Mouse (Mus musculus): ENCODE results near the gene Cdh15. TPM values are rescaled to one million over a fixed set of nuclear protein-coding genes. Genes with fewer than 3 reads are reported as not detected.

Cdh15 gene
- 0.55 TPM in 1 of 2 replicates, not detected in the other for total RNA-seq (2021)
- long read RNA-seq, partial matches to known transcripts: 0 of 1 reads
- long read RNA-seq, other reads (novel, unspliced or antisense): 0 of 1 reads

DNA sequence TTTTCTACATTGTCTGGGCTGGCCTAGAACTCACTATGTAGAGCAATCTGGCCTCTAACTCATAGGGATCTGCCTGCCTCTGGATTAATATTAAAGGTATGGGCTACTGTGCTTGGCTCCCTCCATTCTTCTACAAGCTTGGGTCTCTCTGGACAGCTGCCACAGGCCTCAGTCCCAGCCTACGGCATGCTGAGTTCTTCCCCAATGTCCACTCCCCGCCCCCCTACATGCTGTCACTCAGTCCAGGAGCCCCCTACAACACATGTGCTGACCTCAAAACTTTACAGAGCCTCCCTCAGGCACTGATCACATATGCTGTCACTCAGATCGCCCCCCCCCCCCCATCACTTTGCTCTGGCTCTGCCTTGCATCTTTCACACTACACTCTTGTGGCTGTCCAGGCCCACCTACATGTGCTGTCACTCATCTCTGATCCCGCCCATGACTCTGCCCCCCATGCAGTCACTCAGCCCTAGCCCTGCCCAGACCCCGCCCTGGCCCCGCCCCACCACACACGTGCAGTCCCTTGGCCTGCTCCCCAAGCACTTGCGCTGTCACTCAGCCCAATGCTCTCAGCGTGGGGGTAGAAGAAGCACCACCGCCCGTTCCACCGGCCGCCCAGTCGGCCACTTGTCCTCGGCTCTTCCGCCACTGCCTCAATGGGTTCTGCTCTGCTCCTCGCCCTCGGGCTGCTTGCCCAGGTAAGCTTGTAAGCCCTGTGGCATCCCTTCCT is at the start of gene Cdh15:
Gene Cdh15 (plus strand): TSS at position 138 of the 733 bp plus-strand sequence.
- DNase-seq: peak; percentile 49

DNA sequence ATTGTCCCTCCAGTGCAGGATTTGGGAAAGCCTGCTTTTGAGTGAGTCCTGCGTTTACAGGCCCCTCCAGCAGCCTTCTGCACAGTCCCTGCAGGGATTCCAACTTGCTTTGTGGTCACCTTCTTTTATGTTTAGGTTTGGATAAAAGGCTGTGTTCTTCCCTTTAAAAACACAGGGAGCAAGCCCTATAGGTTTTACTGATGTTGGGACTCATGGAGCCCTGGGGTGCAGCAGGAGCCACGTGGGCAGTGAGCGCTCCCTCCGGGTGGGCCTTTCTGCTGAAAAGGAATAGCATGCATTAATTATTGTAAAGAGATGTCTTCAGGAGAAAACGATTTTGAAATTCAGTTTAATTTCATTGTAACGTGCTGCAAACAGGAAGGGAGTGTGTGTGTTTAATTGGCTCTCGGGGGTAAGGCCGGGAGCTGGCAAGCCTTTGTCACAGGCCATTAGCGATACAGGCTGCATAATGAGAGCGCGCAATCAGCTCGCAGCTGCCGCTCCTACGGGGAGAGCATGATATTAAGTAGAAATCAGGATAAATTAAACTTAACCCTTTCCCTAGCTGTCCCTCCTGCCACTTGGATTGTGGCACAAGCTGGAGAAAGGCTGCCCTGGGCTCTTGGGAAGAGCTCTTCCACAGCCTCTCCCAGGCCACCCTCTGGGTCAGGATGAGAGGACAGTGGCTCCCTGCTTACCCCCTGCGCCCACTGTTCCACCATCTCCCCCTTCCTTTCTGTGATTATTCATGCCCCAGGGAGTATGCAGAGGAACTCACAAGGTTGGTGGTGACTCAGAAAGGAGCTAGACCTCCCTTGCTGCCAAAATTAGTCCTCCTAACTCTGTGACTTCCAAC is 43.6 kb upstream of the Cdh15 start:
- DNase-seq: no peak

DNA sequence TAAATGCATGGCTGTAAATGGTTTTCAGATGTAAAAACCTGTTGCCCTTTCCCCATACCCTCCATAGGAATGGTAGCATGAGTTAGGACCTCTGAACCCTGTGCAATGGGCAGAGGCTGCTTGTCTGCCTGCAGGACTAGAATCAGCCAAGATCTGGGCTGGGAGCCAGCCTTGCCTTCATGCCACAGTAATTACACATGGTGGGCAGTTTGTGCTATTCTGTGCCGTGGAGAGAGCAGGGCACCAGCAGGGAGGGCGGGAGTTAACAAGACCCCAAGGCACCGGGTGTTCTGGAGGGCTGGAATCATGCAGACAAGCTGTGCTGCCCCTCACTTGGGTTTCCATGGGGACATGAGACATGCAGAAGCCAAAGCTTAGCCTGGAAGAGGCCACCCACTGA is 42.4 kb upstream of the Cdh15 start:
- peak; percentile 63 for DNase-seq

DNA sequence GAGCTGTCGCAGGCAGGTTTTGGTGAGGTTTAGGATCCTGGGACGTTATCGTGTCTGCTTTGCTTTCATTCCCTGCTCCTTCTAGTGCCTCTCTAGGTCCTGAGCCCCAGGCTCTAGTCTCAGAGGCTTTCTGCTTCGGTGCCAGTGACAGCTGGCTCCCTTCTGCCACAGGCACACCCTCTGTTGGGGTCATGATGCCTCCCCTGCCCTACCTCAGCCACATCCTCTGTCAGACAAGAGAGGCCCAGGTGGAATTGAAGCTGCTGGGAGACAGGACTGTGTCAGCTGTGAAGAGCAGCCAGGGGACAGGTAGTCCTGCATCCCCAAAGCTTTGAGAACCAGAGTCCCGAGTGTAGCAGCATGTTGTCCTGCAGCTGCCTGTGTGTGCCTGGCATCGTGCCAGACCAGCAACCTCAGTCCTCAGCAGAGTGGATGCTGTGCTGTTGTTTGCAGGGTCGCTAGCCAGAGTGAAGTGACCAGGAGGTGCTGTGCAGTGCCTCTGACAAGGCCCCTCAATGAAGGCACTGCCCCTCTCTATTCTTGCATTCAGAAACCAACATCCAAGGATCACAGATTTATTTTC is 40.7 kb upstream of the Cdh15 start:
- DNase-seq: no peak

DNA sequence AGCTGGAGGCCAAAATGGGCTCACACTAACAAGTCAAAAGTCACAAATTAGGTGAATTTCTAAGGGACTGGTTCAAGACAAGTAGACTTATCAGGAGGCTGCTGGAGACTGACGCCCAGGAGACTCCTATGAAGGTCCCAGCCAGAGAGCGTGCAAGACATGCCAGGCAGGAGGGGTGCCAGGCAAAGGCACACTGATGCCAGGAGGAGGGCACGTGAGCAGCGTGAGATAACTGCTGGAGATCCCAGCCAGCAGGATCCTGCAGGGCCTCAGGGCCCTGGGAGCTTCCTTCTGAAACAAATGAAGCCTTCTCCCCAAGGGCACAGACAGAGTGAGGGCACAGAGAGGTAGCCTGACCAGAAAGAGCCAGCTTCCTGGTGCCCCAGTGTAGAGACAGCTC is 39.9 kb upstream of the Cdh15 start:
- DNase-seq: peak; percentile 51

DNA sequence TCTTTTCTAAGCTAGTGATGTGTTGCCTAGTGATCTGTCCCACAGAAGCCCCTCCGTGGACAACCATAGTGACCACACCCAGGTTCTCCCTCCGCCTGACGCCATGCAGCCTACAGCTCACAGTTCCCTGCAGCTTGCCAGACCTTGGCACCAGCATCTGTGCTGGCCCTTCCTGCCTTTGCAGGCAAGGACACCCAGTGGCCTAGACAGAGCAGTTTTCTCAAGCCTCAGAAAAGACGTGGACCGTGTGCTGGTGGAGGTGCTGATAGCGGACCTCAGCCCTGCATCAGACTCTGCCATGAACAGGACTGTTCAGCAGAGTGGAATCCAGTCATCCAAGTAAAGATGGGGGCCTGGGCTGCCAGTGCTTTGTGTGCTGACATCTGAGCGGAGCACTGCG is 37.4 kb upstream of the Cdh15 start:
- DNase-seq: peak; percentile 39

DNA sequence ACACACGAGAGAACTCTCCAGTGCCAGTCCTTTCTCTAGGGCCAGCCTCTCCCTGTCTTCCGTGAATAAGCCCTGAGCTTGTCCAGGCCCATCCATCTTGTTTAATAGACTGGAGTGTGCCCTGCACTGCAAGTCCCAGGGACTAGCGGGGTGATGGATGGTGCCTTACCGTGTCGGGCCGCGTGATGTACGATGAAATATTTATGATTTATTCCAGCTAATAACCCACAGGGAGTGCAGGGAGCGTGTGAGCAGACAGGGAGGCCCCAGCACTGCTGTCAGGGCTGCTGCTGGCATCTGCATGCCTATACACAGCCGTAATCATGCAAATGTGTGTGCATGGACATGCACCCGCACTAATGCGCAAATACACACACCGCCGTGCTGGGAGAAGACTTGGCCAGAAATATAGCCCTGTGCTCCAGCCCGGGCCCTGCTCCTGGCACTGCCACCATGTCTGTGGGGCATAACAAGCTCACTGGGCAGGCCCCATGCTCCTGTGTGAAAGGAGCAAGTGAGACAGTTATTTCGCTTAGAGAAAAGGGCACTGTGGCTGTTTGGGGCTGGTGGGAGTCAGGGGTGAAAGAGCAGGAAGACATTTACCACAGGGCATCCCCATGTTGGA is 35.8 kb upstream of the Cdh15 start:
- no peak for DNase-seq

DNA sequence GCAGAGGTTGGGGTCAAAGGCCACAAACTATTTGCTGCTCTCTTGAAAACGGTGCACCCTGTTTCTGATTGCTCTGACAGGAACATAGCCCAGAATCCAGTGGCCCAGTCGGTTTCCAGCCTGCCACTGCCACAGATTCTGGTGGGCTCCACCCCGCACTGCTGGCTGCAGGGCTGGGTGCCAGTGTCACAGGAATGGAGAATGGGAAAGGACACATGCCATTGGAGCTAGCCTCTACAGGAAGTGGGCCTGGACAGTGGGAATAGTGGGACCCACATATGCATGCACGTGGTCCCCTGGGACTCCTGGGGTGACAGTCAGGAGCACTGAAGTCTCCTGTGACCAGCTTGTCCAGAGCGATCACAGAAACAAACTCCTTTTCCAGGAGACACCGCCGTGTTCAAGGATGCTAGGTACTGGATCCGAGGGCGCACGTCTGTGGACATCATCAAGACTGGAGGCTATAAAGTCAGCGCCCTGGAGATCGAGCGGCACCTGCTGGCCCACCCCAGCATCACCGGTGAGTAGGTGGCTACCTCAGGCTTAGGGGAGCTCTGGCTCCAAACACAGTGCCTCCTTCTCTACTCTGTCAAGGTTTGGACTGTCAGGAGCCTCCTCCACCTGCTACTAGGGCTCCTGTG is 35.0 kb upstream of the Cdh15 start:
- DNase-seq: no peak

DNA sequence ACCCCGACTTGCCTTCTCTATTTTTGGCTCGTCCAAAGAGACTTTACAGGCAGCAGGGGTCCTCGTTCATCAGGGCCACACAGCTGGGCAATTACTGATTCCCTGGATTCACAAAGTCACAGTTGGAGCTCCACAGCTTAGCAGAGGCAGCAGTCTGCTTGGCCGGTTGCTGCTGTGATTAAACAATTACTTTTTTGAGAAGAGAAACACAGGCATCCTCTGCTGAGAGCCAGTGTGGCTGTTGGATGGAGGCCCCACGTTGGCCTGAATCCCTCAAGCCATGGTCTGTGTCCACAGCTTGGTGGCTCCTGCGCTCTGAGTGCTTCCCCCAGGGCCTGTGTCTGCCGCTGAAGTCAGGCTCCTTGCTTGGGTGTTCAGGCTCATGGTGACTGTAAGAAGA is 33.2 kb upstream of the Cdh15 start:
- no peak for DNase-seq

DNA sequence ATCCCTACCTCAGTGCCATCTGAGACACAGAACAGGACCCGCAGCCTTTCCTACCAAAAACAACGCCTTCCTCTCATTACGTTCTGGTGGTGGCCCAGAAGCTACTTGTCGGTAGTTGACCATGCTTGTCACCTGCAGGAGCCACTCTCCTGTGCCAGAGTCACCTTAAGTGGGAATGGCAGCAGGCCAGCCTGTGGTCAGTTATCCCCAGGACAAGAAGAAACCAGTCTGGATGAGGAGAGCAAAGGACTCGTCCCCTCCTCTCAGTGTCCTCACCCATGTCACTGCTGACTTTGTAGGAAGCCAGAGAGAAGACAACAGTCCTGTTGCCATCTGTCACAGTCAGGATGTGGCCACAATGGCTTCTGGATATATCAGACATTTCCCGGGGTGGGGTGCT is 30.8 kb upstream of the Cdh15 start:
- DNase-seq: no peak

DNA sequence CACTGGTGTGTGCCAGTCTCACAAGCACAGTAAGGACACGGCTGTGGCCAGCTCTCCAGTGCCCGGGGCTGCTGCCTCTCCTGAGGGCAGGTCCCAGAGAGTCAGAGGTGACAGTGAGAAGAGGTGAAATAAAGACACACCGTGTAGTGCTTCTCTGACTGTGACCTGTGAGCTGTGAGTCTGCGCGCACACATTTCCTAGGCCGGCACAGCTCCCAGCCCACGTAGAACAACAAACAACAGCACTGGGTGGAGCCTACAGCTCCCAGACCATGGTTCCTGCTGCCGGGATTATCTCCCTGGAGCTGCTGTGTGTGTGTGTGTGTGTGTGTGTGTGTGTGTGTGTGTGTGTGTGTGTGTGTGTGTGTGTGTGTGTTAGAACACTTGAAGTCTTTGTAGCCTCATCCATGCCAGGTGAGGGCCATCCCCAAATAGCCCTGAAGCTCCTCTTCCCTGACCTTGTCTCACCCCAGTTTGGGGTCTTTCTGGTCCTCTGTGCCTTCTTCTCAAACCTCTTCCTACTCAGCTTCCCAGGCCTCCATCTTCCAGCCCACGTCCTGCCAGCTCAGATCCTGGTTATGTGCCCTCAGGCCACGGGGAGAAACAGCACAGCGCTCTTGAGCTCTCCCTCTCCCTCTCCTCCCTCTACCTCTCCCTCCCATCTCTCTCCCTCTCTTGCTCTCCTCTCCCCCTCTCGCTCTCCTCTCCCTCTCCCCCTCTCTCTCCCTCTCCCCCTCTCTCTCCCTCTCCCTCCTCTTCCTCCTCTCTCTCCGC is 29.9 kb upstream of the Cdh15 start:
- no peak for DNase-seq

DNA sequence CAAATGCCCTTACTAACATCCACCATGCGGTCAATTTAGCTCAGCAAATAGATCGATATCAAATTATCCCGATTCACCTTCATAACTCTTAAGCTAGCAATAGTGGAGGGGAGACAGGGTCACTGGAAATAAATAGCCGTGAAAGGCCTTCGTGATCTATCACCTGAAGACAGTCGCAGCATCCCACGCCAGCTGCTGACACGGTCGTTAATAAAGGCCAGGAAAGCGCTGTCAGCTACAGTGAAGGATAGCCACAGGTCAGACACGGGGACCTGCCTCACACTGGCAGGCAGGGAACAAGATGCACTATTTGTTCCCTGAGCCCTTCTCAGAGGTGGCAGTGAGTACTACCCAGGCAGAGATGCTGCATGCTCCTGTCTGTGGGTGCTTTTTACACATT is 28.0 kb upstream of the Cdh15 start:
- no peak for DNase-seq

DNA sequence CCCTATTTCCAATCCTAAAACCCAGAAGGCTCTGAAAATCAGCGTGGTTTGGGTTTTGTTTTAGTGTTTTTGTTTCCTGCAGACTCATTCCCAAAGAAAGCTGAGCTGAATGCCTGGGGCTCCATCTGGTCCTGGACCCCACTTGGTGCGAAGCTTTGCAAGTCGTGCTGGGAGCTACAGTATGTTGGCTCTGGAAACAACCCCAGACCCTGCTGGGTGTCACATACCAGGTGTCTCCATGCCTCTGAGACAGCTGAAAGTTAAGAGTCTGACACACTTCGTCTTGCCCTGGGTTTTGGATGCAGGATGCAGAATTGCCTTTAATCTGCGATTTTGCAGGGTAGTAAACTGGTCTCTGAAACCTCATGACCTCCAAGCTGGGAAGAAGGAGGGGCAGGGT is 23.2 kb upstream of the Cdh15 start:
- DNase-seq: no peak

DNA sequence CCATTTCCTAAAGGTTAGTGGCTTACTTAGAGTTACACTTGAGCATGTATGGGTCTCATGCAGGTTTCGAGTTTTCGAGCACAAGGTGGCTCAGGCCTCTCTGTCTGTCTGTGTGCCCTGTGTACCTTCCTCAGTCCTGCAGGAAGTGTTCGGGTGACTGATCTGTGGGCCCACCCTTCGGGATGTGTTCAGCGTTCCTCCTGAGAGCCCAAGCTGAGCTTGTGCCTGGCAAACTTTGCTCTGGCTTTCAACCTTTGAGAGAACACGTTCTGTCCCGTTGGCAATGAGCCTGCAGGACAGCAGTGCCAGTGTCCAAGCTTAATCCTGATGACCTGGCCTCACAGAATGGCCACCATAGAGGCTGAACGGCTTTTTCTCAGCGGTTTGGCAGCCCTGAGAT is 22.8 kb upstream of the Cdh15 start:
- no peak for DNase-seq

DNA sequence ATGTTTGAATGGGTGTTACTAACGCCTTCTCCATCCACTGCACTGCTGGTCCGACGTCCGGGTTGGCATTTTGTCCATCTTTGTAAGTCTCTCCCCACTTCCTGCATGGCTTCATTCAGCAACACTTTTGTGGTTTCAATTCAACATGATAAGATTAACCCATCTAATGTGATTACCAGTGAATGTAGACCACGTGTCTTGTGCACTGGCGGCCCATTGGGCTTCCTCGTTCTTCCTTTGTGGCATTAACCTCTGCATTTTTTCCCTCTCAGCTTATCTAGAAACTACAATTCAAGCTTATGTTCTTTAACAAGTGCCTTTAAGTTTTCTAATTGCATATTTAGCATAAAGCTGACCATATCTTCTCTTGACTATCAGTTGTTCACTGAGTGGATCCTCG is 22.4 kb upstream of the Cdh15 start:
- DNase-seq: no peak

DNA sequence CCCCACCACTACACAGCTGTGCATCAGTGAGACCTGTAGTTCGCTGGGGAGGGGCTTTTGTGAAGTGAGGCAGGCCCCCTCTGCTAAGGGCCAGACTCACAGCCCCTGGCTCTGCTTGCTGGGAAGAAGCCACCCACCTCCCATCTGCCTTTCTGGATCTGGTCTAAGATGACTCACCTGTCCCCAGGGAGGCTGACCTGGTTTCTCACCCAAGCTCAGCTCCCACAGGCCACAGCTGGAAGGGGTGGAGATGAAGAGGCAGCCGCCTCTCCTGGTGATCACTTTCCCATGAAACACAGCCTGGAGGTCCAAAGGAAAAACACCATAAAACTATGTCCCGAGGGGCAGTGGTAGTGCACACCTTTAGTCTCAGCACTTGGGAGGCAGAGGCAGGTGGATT is 18.4 kb upstream of the Cdh15 start:
- no peak for DNase-seq

DNA sequence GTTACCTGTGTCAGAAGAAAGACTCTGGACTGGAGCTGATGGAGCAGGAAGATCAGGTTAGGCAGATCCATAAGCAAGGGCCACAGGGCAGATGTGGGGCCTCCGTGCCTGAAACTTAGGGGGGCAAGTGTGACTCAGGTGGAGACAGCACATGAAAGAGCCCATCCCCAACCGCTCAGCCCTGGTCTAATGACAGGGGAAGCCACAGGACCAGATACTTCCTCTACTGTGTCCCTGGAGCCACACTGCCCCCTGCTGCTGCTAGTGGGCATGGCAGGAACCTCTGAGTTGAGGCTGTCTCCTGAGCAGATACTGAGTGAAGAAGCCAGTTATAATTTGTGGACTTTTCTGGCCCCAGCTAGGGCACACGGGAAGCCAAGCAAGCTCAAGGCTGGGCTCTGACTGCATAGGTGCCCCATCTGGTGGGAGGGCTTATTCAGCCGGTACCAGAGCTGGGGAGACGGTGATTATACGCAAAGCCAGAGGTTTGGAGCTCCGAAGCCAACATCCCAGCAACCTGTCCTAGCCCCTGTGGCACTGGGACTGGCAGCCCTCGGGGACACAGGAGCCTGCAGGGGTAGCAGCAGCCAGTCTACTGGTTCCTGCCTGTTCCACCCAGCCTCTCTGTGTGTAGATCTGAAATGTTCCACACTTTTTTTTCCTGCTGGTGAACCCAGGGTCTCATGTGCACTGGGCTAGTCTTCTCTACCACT is 17.3 kb upstream of the Cdh15 start:
- peak; percentile 89 for DNase-seq

DNA sequence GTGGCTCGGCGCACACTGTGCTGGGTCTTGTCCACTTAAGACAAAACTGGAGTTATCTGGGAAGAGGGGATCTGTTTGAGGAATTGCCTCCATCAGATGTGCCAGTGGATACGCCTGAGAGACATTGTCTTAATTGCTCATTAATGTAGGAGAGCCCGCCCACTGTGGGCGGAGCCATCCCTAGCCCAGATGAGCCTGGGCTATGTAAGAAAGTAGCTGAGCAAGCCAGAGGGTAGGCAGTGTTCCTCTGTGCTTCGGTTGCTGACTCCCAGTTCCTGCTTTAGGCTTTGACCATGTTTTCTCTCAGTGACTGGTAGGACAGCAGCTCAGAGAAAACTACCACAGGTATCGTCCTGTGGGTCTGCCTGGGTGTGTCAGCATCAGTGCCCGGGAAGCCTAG is 13.3 kb upstream of the Cdh15 start:
- no peak for DNase-seq

DNA sequence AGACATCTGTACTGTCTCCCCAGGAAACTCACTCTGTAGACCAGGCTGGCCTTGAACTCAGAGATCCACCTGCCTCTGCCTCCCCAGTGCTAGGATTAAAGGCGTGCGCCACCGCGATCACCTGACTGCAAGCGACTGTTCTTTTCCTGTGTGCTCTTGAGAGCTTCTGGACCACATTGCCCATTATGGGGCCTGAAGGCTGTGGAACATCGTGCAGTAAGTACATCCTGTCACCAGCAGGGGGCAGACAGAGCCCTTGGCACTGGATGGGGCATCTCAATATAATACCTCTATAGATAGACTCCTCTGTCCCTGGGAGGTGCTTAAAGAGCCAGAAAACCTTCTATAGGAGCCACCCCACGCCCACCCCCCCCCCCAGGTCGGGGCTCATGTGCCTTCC is 12.8 kb upstream of the Cdh15 start:
- peak; percentile 78 for DNase-seq

DNA sequence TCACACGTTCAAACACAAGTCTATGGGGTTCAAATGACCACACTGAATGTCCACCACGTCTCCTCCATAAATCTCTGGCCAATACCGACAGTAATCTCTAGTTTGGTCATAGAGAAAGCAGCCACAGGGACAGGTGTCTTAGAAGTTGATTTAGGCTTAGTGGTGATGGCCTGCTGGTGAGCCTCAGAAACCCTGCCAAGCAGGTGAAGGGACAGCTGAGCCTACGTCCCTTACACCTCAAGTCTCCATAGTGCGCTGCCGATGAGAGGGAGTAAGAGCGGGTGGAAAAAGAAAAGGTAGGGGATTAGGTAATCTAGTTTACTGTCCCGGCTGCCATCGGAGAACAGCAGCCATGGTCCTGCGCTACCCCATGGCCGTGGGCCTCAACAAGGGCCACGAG is 11.6 kb upstream of the Cdh15 start:
- no peak for DNase-seq

DNA sequence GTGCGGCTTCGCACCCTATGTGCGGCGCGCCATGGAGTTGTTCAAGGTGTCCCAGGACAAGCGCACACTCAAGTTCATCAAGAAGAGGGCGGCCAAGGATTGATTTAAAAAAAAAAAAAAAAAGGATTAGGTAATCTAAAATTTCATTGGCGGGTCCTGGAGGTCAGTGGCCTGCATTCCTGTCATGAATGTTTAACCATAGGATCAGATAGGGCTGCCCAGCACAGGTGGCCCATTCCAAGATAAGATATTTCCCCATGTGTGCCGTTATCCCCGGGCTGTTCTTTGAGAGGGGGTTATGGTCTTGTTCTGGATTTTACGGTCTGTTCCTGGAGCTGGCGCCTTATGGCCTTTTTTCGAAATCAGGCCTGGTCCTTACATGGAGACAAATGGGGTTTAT is 11.1 kb upstream of the Cdh15 start:
- no peak for DNase-seq
